Mouse (Mus musculus) right cerebral cortex, postnatal 4 days (tissue): ENCODE measurements around the gene Prrt2.

Source experiments
- DNase-seq: peaks from one replicate; pipeline ENCODE4 v3.0.0-alpha.2; 2022

Prrt2 gene

GRCm38 (mm10) chr7:127019306-127019960, 1.6 kb downstream of the Prrt2 start:
- DNase-seq: no peak

GRCm38 (mm10) chr7:127018416-127019305, 2.4 kb downstream of the Prrt2 start:
- no peak for DNase-seq

- no peak for DNase-seq
Observed at GRCm38 (mm10) chr7:127017950-127018345, 3.1 kb downstream of the Prrt2 start.

DNA sequence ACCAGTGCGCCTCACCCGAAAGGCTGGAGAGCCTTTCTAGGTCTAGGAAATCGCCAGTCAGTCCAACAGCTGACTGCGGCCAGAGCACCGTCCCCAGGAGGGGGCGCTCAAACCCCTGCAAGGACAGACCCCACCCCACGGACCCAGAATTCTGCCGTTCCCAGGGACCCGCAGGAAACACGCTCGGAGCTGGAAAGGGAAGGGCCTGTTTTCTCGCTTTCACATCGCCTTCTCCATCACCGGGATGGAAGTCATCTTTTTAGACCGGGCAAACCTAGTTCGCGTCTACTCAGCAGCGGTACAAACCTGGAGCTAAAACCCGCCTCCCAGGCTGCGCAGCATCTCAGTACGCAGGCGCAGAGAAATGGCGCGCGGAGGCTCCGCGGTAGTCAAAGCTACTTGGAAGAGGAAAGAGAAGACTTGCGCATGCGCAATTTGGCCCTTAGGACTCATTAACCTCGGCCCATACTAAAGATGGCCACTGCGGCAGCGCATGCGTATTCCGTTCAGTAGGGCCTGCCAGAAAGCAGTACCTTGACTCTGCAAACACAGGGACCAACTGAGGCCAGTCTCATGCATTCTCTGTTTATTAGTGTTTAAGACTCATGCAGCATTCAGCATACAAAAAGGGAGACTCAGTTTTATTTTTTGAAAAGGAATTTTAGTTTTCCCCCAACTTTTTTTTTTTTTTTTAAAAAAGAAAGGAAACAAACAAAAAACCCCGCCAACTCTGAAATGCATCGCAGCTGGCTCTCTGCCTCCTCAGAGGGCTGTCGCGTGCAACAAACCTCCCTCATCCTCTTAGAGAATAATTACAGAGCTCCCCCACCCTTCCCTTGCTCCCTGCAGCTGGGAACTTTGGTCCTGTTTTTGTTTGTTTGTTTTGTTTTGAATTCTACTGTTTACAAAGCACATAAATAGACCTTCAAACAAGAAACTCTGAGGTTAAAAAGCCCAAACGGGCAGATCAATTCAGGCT, 3.8 kb downstream of the Prrt2 start, which contains the start of gene Pagr1a:
TSS of gene Pagr1a (minus strand) at position 382 of the 979 bp plus-strand sequence.
- DNase-seq: peak; percentile 97

DNA sequence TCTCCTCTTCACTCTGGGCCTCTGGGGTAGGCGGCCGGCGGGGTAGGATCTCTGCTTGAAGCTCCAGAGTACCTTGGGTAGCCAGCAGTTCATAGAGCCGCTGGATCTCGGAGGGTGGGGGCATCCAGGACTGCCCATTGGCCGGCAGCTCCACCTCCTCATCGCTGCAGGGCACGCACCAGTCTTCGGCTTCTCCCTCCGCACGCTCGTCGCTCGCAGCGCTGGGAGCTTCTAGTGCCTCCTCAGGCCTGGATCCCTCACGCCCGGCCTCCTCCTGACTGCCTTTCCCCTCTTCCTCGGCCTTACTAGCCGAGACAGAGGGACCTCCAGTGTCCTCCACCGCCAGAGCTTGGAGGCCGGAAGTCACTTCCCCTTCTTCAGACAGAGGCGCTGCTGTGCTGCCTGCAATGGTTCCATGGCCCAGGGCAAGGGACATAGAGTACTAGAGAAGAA, 4.5 kb downstream of the Prrt2 start:
- peak; percentile 52 for DNase-seq

DNA sequence TGATC, 4.7 kb downstream of the Prrt2 start, which contains the start of gene Pagr1b:
TSS of gene Pagr1b (minus strand) at position 4 of the 5 bp plus-strand sequence.
- no peak for DNase-seq

DNA sequence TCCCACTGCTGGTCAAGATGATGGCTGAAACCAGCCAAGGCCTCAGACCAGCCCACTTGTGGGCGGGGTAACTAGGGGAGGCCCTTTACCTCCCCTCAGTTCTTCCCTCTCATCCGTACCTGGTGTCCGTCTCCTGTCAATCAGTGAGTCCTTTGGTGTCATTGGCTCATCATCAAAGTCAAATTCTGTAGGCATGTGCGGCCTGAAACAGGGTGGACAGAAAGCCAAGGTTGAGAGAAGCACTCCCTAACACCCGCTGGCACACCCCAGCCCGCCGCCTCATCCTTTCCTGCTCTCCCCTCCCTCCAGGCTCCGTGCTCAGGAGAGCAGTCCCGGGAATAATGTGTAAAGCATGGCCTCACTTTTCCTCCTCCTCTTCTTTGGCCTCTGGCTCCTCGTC, 4.9 kb downstream of the Prrt2 start:
- DNase-seq: no peak

- no peak for DNase-seq
Observed at GRCm38 (mm10) chr7:127014993-127015392, 6.0 kb downstream of the Prrt2 start.

DNA sequence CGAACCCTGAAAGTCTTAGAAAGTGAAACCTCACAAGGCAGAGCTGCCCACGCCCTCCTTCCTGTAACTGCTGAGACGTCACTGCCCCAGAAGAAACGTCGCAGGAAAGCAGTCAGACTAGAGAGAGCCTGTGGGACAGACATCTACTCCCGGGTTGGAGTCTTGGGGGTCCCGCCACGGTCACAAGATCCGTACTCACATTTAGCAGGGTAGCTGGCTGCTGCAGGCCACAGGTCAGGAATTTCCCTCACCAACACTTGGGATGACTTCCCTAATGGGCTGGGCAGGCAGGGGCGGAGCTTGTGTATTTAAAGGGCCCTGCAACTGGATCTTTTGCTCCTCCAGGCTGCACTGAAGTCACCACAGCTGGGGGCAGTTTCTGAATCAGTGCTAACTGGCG, 6.7 kb downstream of the Prrt2 start, which contains the start of gene Mvp:
TSS of gene Mvp (minus strand) at position 302 of the 400 bp plus-strand sequence.
- no peak for DNase-seq

- DNase-seq: no peak
Observed at GRCm38 (mm10) chr7:127013385-127013784, 7.6 kb downstream of the Prrt2 start.

GRCm38 (mm10) chr7:127012845-127013244, 8.2 kb downstream of the Prrt2 start:
- no peak for DNase-seq

DNA sequence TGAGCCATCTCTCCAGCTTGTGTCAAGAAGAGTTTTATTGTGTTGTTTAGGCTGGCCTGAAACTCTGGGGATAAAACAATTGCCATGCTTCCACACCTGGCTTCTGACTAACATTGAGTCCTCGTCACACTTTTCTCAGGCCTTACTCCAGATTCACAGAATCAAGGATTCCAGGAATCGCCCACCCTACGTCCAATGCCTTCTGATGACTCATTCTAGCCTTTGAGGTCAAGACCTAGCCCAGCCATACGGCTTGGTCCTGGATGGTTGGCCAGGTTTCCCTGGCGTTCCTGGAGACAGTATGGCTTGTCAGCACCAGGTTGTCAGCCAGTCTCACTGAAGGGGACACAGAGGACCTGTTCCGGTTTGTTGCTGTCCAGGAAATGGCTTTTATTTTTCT, 8.6 kb downstream of the Prrt2 start:
- DNase-seq: no peak

GRCm38 (mm10) chr7:127011717-127012116, 9.3 kb downstream of the Prrt2 start:
- DNase-seq: no peak

DNA sequence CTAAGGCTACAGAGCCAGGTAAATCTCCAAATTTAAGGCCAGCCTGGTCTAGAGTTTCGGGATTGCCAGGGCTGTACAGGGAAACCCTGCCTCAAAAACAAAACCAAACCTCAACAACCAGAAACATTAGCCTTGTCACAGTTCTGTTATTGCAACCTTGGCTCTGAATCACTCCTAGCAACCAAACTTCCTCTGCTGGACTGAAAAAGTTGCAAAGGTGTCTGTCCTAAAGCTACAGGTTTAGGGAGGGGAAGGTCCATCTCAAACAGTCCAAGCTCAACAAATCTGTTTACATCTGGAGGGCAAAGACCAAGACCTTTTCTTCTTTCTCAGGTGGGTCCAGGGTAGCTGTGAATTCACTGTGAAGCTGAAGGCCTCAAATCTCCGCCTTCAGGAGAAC, 10.0 kb downstream of the Prrt2 start:
- DNase-seq: no peak

DNA sequence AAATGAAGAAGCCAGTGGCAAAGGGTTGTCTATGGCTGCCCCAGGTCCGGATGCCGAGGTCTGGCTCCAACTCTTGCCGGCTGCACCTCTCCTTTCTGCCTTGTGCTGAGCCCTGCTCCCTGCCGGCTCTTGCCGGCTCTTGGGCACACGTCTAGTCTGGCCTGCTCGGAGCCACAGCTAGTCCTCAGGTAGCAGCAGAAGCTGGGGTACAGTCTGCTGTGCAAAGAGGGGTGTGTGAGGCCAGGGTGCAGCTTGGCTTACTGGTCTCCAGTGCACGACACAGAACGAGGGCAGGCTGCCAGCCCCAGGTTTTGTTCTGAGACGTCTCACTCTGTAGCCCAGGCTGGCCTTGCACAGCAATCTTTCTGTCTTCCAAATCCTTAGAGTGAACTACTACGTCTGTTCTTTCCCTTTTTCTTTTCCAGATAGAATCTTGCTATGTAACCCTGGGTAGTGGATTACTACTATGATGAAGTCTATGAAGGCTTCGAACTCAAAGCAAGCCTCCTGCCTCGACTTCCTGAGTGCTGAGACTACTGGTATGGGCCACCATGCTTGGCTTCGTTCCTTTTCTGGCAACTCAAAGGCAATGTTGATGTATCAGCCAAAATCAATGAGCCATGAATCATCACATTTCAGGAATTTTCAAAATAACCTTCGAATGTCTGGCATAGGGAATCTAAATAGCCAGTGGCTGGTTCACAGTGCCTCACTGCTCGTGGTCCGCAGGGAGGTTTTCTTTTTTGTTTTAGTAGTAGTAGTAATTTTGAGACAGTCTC, 11.5 kb downstream of the Prrt2 start:
- DNase-seq: no peak

- DNase-seq: no peak
Observed at GRCm38 (mm10) chr7:127008239-127009019, 12.6 kb downstream of the Prrt2 start.

- DNase-seq: no peak
Observed at GRCm38 (mm10) chr7:127007313-127008024, 13.5 kb downstream of the Prrt2 start.

GRCm38 (mm10) chr7:127004122-127004875, 16.7 kb downstream of the Prrt2 start:
- no peak for DNase-seq

GRCm38 (mm10) chr7:127003620-127004019, 17.4 kb downstream of the Prrt2 start:
- no peak for DNase-seq

- DNase-seq: no peak
Observed at GRCm38 (mm10) chr7:126999568-126999967, 21.4 kb downstream of the Prrt2 start.
